Mouse (Mus musculus): ENCODE data around the gene Ttc37. TPM values are rescaled to one million over a fixed set of nuclear protein-coding genes. Genes with fewer than 3 reads are reported as not detected.

The Ttc37 gene
- polyA plus RNA-seq, 1 experiment from 2014 or later, result 18.6 TPM

GRCm38 (mm10) chr13:76074323-76074722, 24.2 kb upstream of the Ttc37 start:
- Histone ChIP-seq H3K4me2 (no peak overlapping the region), H3K27ac (no peak overlapping the region), H3K36me3 (no peaks in the 10 kb centered on the region), H3K4me3 (replicated peaks) (no peak overlapping the region), H3K9me3 (no peaks in the 10 kb centered on the region), H3K27me3 (no peaks in the 10 kb centered on the region), H3K9ac (replicated peaks) (no peak overlapping the region), H3K4me1 (replicated peaks) (no peaks in the 10 kb centered on the region)
- ATAC-seq (ENCODE audit: insufficient number of reproducible peaks, insufficient read depth, low FRiP score, low TSS enrichment, low read depth), result no peak
- 80% methylated on average over 1 of the region's 1 CpGs for whole genome bisulfite sequencing

- WGBS, result 4% methylated on average over 16 of the region's 16 CpGs
Observed at GRCm38 (mm10) chr13:76098116-76098492, 430 bp upstream of the Ttc37 start.

GRCm38 (mm10) chr13:76101989-76102388, 3.5 kb downstream of the Ttc37 start:
- Histone ChIP-seq H3K4me1 (replicated peaks) (0 out of 2 replicates have a peak, but pooled peaks cover 3% of the 10 kb centered on the region), H3K27me3 (no peaks in the 10 kb centered on the region), H3K9ac (replicated peaks) (no peak overlapping the region), H3K9me3 (no peaks in the 10 kb centered on the region), H3K4me3 (replicated peaks) (no peak overlapping the region), H3K4me2 (no peak overlapping the region), H3K27ac (no peak overlapping the region), H3K36me3 (peaks cover 25% of the 10 kb centered on the region; the same call in 1 of the 2 replicates)
- ATAC-seq (ENCODE audit: insufficient number of reproducible peaks, insufficient read depth, low FRiP score, low TSS enrichment, low read depth), result no peak
- WGBS, result 94% methylated on average over 2 of the region's 2 CpGs

More at GRCm38 (mm10) chr13:76098116-76098492, 430 bp upstream of the Ttc37 start:
- H3K4me1 ChIP-seq (replicated peaks), result 0 out of 2 replicates have a peak, but pooled peaks cover 3% of the 10 kb centered on the region
- peak overlapping the region; percentile 69 for H3K9ac ChIP-seq (replicated peaks)
- peak overlapping the region; percentile 74 for H3K4me3 ChIP-seq (replicated peaks)
- peak overlapping the region; percentile 58 for H3K4me2 ChIP-seq
- H3K36me3 ChIP-seq, result peaks cover 12% of the 10 kb centered on the region; the same call in 1 of the 2 replicates
- no peaks in the 10 kb centered on the region for H3K9me3 ChIP-seq
- peak; percentile 88 for ATAC-seq (ENCODE audit: insufficient number of reproducible peaks, insufficient read depth, low FRiP score, low TSS enrichment, low read depth)
- no peaks in the 10 kb centered on the region for H3K27me3 ChIP-seq
- H3K27ac ChIP-seq, result peak overlapping the region; percentile 91

- Histone ChIP-seq H3K9me3 (no peaks in the 10 kb centered on the region), H3K9ac (replicated peaks) (no peak overlapping the region), H3K4me3 (replicated peaks) (no peak overlapping the region), H3K36me3 (peaks cover 54% of the 10 kb centered on the region), H3K4me2 (no peak overlapping the region), H3K4me1 (replicated peaks) (no peaks in the 10 kb centered on the region), H3K27me3 (no peaks in the 10 kb centered on the region), H3K27ac (no peak overlapping the region)
- 90% methylated on average over 18 of the region's 18 CpGs for WGBS
- no peak for ATAC-seq (ENCODE audit: insufficient number of reproducible peaks, insufficient read depth, low FRiP score, low TSS enrichment, low read depth)
Observed at GRCm38 (mm10) chr13:76109069-76109824, 10.7 kb downstream of the Ttc37 start.

GRCm38 (mm10) chr13:76128799-76129198, 30.3 kb downstream of the Ttc37 start:
- Histone ChIP-seq H3K36me3 (peaks cover 82% of the 10 kb centered on the region), H3K27me3 (no peaks in the 10 kb centered on the region), H3K9me3 (no peaks in the 10 kb centered on the region), H3K27ac (no peak overlapping the region), H3K4me3 (replicated peaks) (no peak overlapping the region), H3K4me1 (replicated peaks) (no peaks in the 10 kb centered on the region), H3K4me2 (no peak overlapping the region), H3K9ac (replicated peaks) (no peak overlapping the region)
- ATAC-seq (ENCODE audit: insufficient number of reproducible peaks, insufficient read depth, low FRiP score, low TSS enrichment, low read depth), result no peak
- 93% methylated on average over 4 of the region's 4 CpGs for WGBS

- 80% methylated on average over 4 of the region's 4 CpGs for WGBS
- H3K4me1 ChIP-seq (replicated peaks), result no peaks in the 10 kb centered on the region
- ATAC-seq (ENCODE audit: insufficient number of reproducible peaks, insufficient read depth, low FRiP score, low TSS enrichment, low read depth), result no peak
- peaks cover 72% of the 10 kb centered on the region for H3K36me3 ChIP-seq
- no peak overlapping the region for H3K27ac ChIP-seq
- H3K4me3 ChIP-seq (replicated peaks), result no peak overlapping the region
- no peaks in the 10 kb centered on the region for H3K9me3 ChIP-seq
- no peak overlapping the region for H3K4me2 ChIP-seq
- H3K9ac ChIP-seq (replicated peaks), result no peak overlapping the region
- H3K27me3 ChIP-seq, result no peaks in the 10 kb centered on the region
Observed at GRCm38 (mm10) chr13:76132415-76132814, 33.9 kb downstream of the Ttc37 start.

- Histone ChIP-seq H3K4me2 (no peak overlapping the region), H3K4me3 (replicated peaks) (no peak overlapping the region), H3K36me3 (peaks cover 64% of the 10 kb centered on the region), H3K4me1 (replicated peaks) (no peaks in the 10 kb centered on the region), H3K9ac (replicated peaks) (no peak overlapping the region), H3K27me3 (no peaks in the 10 kb centered on the region), H3K9me3 (no peaks in the 10 kb centered on the region), H3K27ac (no peak overlapping the region)
- 84% methylated on average over 3 of the region's 3 CpGs for WGBS
- ATAC-seq (ENCODE audit: insufficient number of reproducible peaks, insufficient read depth, low FRiP score, low TSS enrichment, low read depth), result no peak
Observed at GRCm38 (mm10) chr13:76138862-76139261, 40.3 kb downstream of the Ttc37 start.

GRCm38 (mm10) chr13:76141117-76141808, 42.7 kb downstream of the Ttc37 start:
- no peak overlapping the region for H3K4me3 ChIP-seq (replicated peaks)
- H3K9ac ChIP-seq (replicated peaks), result no peak overlapping the region
- H3K4me2 ChIP-seq, result no peak overlapping the region
- peaks cover 54% of the 10 kb centered on the region for H3K36me3 ChIP-seq
- no peak overlapping the region for H3K27ac ChIP-seq
- 90% methylated on average over 12 of the region's 12 CpGs for WGBS
- no peak for ATAC-seq (ENCODE audit: insufficient number of reproducible peaks, insufficient read depth, low FRiP score, low TSS enrichment, low read depth)
- H3K9me3 ChIP-seq, result no peaks in the 10 kb centered on the region
- no peaks in the 10 kb centered on the region for H3K27me3 ChIP-seq
- no peaks in the 10 kb centered on the region for H3K4me1 ChIP-seq (replicated peaks)

GRCm38 (mm10) chr13:76150483-76150882, 51.9 kb downstream of the Ttc37 start:
- Histone ChIP-seq H3K27me3 (no peaks in the 10 kb centered on the region), H3K4me1 (replicated peaks) (no peaks in the 10 kb centered on the region), H3K9me3 (no peaks in the 10 kb centered on the region), H3K27ac (no peak overlapping the region), H3K9ac (replicated peaks) (no peak overlapping the region), H3K4me3 (replicated peaks) (no peak overlapping the region), H3K4me2 (no peak overlapping the region), H3K36me3 (peaks cover 64% of the 10 kb centered on the region)
- no peak for ATAC-seq (ENCODE audit: insufficient number of reproducible peaks, insufficient read depth, low FRiP score, low TSS enrichment, low read depth)
- 90% methylated on average over 5 of the region's 5 CpGs for WGBS

GRCm38 (mm10) chr13:76157099-76157498, 58.6 kb downstream of the Ttc37 start:
- Histone ChIP-seq H3K9ac (replicated peaks) (no peak overlapping the region), H3K9me3 (peaks cover 3% of the 10 kb centered on the region; the same call in 1 of the 2 replicates), H3K27ac (no peak overlapping the region), H3K27me3 (no peaks in the 10 kb centered on the region), H3K4me1 (replicated peaks) (no peaks in the 10 kb centered on the region), H3K4me3 (replicated peaks) (no peak overlapping the region), H3K4me2 (no peak overlapping the region), H3K36me3 (peaks cover 70% of the 10 kb centered on the region)
- WGBS, result 92% methylated on average over 3 of the region's 3 CpGs
- no peak for ATAC-seq (ENCODE audit: insufficient number of reproducible peaks, insufficient read depth, low FRiP score, low TSS enrichment, low read depth)

GRCm38 (mm10) chr13:76157508-76157907, 59.0 kb downstream of the Ttc37 start:
- no peak overlapping the region for H3K9ac ChIP-seq (replicated peaks)
- H3K4me1 ChIP-seq (replicated peaks), result no peaks in the 10 kb centered on the region
- no peak overlapping the region for H3K27ac ChIP-seq
- H3K4me2 ChIP-seq, result no peak overlapping the region
- 95% methylated on average over 1 of the region's 1 CpGs for WGBS
- H3K27me3 ChIP-seq, result no peaks in the 10 kb centered on the region
- peaks cover 72% of the 10 kb centered on the region for H3K36me3 ChIP-seq
- no peak overlapping the region for H3K4me3 ChIP-seq (replicated peaks)
- H3K9me3 ChIP-seq, result peaks cover 6% of the 10 kb centered on the region; the same call in 1 of the 2 replicates
- ATAC-seq (ENCODE audit: insufficient number of reproducible peaks, insufficient read depth, low FRiP score, low TSS enrichment, low read depth), result no peak
